Mouse (Mus musculus) ES-E14 (cell line): ENCODE measurements around the gene Chid1.

Source experiments
- CHD2 ChIP-seq: IDR thresholded peaks from 2 replicates; pipeline ENCODE4 v1.6.1; 2014; ENCODE audit warnings: mild to moderate bottlenecking, low read depth, low read length, inconsistent platforms
- HCFC1 ChIP-seq: IDR thresholded peaks from 2 replicates; pipeline ENCODE4 v1.6.1; 2012; ENCODE audit warnings: low read length, inconsistent platforms, borderline replicate concordance; ENCODE audit not compliant: insufficient read depth
- MAFK ChIP-seq: IDR thresholded peaks from 2 replicates; pipeline ENCODE4 v1.6.1; 2014; ENCODE audit warnings: mild to moderate bottlenecking, low read depth, low read length, inconsistent platforms; ENCODE audit not compliant: insufficient read depth
- ZC3H11A ChIP-seq: IDR thresholded peaks from 2 replicates; pipeline ENCODE4 v1.6.1; 2012; ENCODE audit warnings: low read depth, mild to moderate bottlenecking, inconsistent platforms, low read length, borderline replicate concordance
- ZNF384 ChIP-seq: IDR thresholded peaks from 2 replicates; pipeline ENCODE4 v1.6.1; 2012; ENCODE audit warnings: low read depth, low read length, inconsistent platforms

- no peak for TF ChIP-seq ZC3H11A
- TF ChIP-seq MAFK = no peak
- no peak for TF ChIP-seq ZNF384
- no peak for TF ChIP-seq HCFC1
- TF ChIP-seq CHD2 = no peak
These were observed 74.1 kb downstream of the Chid1 start for GRCm38 (mm10) chr7:141465388-141466044.
